Mouse (Mus musculus) mesoderm, embryonic 11.5 days (tissue): Measurements from ENCODE around the gene Zfp292.

Source experiments
- DNase-seq: peaks from one replicate; pipeline ENCODE4 v3.0.0-alpha.2; 2012; ENCODE audit warnings: low read depth, low spot score

The Zfp292 gene

GRCm38 (mm10) chr4:34797294-34797983 lies 85.3 kb downstream of the Zfp292 start:
- DNase-seq = no peak

- DNase-seq = no peak
These were observed 86.5 kb downstream of the Zfp292 start for GRCm38 (mm10) chr4:34796294-34796693.

DNA sequence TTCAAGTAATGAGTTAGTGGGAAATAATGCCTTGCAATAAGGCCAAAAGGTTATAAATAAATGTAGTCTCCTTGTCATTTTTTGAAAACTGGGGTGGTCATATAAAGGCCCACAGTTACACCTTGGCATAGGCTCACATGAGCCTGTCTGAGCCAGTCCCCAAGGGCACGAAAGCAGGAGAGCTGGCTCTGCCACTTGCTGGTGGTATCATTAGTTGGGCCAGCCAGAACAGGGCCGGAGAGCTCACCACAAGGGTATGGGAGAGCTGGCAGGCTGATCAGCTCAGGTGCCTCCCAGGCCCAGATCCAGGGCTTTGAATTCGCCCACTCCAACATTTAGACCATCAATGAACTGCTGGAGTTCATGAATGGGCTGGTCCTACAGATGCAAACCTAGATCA lies 96.3 kb downstream of the Zfp292 start:
- no peak for DNase-seq

DNA sequence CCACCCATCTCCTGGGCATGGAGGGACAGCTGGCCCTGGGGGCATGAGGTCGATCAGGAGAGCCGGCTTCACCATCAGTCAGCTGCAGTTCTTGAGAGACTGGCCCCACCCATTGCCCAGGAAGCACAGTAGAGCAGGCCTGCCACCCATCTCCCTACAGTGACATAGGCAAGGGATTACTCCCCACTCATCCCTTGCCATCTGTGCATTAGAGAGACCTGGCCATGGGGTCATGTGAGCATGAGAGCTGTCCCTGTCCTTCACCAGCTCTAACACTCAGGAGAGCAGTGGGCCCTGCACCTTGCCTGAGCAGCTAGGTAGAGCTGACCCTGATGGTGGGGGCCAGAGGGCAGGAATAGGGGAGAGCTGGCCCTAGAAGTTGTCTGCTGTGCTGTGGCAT lies 97.1 kb downstream of the Zfp292 start:
- DNase-seq = no peak

DNA sequence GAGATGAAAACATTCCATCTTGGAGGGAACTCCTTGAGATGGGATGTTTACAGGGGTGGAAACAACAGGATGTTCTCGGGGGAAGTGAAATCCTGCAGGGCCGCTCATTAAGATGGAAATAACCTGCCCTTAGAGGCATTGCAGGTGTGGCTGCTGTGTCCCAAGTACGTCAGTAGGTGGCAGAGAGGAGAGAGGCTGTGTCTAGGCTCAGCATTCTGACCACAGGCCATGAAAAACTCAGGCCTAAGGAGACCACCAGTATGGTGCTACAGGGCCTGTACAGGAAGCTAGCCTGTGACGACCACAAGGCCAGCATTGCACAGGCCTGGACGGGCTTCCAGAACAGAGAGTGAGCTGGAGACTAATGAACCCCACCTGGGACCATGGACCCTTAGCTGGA lies 97.9 kb downstream of the Zfp292 start:
- no peak for DNase-seq

GRCm38 (mm10) chr4:34782730-34783129 lies 100.0 kb downstream of the Zfp292 start:
- no peak for DNase-seq

GRCm38 (mm10) chr4:34777677-34778527 lies 104.9 kb downstream of the Zfp292 start, which contains the start of gene Smim8:
Gene Smim8, minus strand, starts transcription at chr4:34778423.
- DNase-seq = peak; percentile 94

- DNase-seq = peak; percentile 71
These were observed 110.9 kb downstream of the Zfp292 start for GRCm38 (mm10) chr4:34771652-34772371.

DNA sequence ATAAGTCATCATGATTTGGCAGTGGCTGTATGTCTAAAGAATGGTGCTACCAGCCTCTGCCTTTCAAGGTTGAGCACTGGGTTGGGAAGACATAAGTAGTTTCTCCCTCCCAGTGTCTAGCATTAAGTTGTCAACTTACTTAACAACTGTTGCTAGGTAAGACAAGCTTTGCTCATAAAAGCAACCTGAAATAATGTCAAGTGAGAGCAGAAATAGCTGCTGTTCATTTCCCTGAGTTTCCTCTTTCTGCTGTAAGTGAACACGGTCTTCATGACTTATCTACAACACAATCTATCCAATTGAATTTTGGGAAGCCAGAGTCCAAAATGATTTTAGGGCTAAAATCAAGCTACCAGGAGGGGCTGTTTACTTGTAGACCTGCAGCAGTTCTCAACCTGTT lies 126.6 kb downstream of the Zfp292 start, which contains the start of gene Gm136:
TSS of gene Gm136 (minus strand) at position 101 of the 400 bp plus-strand sequence.
- no peak for DNase-seq
